Mouse (Mus musculus): ENCODE measurements around the gene Ndufb3. TPM values are rescaled to one million over a fixed set of nuclear protein-coding genes. Genes with fewer than 3 reads are reported as not detected.
"Not testable (repeated sequence)": the region's sequence is repeated elsewhere in the genome, so short reads cannot be mapped to it uniquely, and the experiment has no call there.

The Ndufb3 gene
- total RNA-seq, 2 experiments from 2014 or later: 114 to 124 TPM

DNA sequence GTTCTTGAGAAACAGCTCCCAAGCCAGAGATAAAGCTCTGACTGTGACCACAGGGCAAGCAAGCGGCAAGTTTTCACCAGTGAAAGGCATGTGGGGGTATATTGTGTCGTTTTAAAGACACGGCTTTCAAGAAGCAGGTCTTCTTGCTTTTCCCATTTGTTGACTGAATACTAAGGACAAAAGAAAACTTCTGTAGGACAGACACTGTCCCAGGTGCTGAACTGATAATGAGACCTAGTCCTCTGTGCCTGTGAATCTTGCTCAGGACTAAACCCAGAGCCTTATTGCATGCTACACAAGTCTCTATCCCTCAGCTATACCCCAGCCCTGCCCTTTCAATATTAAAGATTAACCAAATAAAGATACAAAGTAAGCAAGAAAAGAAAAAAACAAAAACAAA, 30.0 kb downstream of the Ndufb3 start:
- no peak for DNase-seq (ENCODE audit: low spot score in 2 of 2)

DNA sequence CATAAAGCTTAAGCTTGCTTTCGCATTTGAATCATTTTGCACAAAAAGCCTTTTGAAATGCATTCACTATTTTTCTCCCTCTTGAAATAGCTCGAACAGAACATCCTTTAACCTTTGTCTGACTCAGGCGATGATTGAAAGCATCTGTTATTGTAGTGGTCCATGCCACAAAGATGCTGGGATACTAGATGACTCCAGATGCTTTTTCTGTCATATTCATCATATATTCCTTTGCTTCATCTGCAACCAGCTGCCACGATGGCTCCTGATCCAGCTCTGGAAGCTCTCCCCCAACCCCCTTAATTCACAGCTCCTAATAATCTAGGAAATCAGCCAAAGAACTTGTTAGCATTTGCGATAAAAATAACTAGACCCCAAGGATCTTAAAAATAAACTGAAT, 30.9 kb downstream of the Ndufb3 start:
- no peak for DNase-seq (ENCODE audit: low spot score in 2 of 2)

DNA sequence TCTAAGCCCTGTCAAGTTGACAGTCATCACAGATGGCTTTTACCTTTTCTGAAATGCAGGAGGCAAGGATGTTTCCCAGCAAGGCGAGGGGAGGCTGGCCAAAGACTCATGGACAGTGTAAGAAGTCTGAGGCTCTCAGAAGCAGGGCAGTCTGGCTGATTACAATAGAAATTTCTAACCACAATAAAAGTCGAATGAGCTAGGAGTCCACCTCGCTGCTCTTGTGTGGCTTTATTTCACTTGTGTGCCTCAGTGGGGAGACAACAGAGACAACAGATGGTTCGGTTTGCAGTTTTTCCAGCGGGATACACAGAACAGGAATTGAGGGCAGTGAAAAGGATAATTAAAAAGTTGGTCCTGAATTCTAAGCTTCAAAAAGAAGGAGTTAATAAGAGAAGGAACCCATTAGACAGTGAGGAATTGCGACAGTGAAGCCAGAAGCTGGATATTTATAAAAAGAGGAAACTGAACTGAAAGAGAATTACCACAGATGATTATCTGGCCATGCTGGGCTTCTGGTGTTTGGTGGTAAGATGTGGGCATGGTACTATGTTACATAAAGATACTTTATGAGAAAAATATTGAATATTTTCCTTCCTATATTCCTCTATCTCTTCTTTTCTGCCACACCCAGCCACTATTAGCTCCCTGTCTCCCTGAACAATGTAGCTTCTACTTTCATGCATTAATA, 31.9 kb downstream of the Ndufb3 start:
- DNase-seq (ENCODE audit: low spot score in 2 of 2): no peak

DNA sequence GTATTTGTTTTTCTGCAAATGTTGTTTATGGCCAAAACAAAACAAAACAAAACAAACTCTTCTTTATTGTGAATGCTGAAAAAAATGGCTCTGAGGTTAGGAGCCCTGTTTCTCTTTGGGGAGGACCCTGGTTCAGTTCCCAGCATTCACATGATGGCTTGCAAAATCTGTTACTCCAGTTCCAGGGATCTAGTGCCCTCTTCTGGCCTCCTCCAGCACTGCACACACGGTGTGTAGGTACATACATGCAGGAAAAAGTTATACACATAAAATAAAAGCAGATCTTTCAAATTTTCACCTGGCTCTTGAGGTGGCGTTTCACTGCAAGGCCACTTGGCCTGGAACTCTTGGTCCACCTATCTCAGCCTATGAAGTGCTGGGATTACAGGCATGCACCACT, 32.6 kb downstream of the Ndufb3 start:
- no peak for DNase-seq (ENCODE audit: low spot score in 2 of 2)

DNA sequence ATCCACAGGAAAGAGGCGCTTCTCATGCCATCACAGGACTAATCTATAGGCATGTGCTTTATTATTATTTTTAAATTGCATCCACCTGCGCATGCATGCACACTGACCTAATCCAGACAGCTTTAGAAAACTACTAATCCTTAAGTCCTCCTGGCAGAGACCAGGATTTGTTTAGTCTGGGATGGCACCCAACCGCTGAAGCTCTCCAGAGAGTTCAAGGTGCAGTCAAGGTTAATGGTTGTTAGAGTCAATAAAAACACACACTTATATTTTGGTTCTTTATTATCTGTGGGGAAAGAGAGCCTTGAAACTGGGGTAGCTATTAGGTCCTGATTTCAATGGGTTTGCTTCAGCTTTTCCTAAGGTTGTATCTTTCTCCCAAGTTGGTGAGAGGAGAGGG, 35.1 kb downstream of the Ndufb3 start:
- no peak for DNase-seq (ENCODE audit: low spot score in 2 of 2)

DNA sequence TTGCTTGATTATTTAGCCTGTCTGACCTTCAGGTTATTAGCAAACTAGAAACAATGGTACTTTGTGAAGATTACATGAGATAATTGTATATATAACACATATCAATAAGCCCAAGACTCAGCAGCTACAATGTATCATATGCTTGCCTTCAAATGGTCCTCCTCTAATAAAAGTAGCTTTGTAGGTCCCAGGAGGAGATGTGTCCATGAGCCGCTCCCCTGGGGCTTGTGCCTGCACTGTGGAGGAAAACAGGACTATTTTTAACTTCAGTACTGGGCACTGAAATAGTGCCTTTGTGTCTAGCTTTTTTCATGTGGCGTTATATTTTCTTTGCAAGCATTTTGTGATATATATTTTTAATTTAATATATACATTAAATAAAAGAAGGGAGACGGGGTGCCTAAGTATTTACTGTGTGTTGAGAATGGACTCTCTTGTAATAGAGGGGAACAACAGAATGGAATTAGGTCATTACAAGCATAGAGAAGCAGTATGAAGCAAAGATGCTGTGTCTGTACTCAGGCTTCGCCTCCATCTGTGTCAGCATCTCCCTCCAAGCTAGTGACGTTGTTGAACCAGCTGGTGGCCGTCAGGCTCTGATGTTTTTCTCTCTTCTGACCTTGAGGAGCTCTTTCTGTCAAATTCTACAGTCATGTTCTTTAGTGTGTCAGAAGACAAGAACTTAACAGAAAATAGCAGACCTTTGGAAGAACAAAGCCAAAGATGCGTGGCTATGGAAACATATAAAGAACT, 36.0 kb downstream of the Ndufb3 start:
- no peak for DNase-seq (ENCODE audit: low spot score in 2 of 2)

DNA sequence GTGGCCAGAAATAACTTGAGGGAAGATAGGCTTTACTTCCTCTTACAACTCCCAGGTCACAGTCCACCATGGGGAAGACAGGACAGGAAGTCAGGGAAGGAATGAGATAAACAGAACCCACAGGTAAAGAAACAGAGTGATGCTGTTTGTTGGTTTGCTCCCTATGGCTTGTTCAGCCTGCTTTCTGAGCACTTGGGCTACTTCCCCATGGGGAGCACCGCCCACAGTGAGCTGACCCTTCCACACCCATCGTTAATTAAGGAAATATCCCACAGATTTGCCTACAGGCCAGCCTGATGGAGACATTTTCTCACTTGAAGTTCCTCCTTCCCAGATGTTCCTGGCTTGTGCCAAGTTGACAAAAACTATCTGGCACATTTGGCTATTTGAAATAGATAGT, 42.7 kb downstream of the Ndufb3 start:
- not testable (repeated sequence) for DNase-seq (ENCODE audit: low spot score in 2 of 2)

Other genes starting within 250 kb of the Ndufb3 start
- gene Bzw1, start 193.5 kb upstream of the Ndufb3 start, total RNA-seq (2021): 100 to 1,000 TPM; 116 to 130 TPM
- 10 to 100 TPM; 56.7 to 80.5 TPM for gene Clk1, start 162.3 kb upstream of the Ndufb3 start, total RNA-seq (2021)
- gene Nif3l1, start 141.2 kb upstream of the Ndufb3 start, total RNA-seq (2021): 10 to 100 TPM; 13.8 to 14.1 TPM
- gene Ppil3, start 140.9 kb upstream of the Ndufb3 start, total RNA-seq (2021): 10 to 100 TPM; 24.8 to 25.9 TPM
- gene Orc2, start 81.3 kb upstream of the Ndufb3 start, total RNA-seq (2021): 10 to 100 TPM; 18.1 to 21.1 TPM
- gene Fam126b, start 61 bp upstream of the Ndufb3 start, total RNA-seq (2021): 10 to 100 TPM in 1 of 2 experiments, 1 to 10 TPM in 1; 8.6 to 10.4 TPM
- under 1 TPM in 1 of 2 experiments, not detected in 1; 0.36 TPM for gene Als2cr12, start 109.6 kb downstream of the Ndufb3 start, total RNA-seq (2021)
- 10 to 100 TPM; 49.6 to 54.3 TPM for gene Cflar, start 125.1 kb downstream of the Ndufb3 start, total RNA-seq (2021)
- gene Casp8, start 209.0 kb downstream of the Ndufb3 start, total RNA-seq (2021): 10 to 100 TPM; 14.2 to 16.2 TPM

Data from gastrocnemius, postnatal 4 days (tissue).